ENCODE assay signal across 10 mouse cellular contexts in the genomic region with DNA sequence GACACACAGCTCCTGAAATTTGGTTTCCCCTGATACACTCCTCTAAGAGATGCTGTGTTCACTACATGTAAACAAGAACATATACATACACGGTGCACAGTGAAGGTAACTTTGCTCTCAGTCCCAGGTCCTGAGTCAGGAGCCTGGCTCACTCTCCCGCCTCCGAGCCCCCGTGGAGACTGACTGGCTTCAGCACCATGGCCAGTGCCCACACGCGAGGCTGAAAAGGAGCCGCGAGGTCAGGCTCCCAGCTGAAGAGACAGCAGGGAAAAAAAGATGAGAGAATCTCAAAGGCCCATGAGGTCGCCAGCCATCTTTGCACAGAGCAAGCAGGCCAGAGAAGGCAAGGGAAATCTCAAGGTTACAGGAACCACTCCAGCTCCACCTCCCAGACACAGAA. TPM values are rescaled to one million over a fixed set of nuclear protein-coding genes. Genes with fewer than 3 reads are reported as not detected.
DNase-seq lines count a peak whose midpoint lies in the region; ATAC-seq lines count a peak whose summit lies in the region.
"Had no signal": no experiment of that assay in that cellular context is flagged by ENCODE, and none has a peak within 500 bp of the region (broad histone marks: within the 10 kb centered on the region; RNA-seq: fewer than 3 reads in every experiment).

No protein-coding gene starts in this region.

- H3K36me3 ChIP-seq in liver, embryonic 12.5 days = no peaks in the 10 kb centered on the region
- H3K36me3 ChIP-seq in intestine, embryonic 15.5 days = no peaks in the 10 kb centered on the region

- H3K9me3 ChIP-seq in liver, embryonic 12.5 days (replicated peaks) = no peaks in the 10 kb centered on the region
- no peaks in the 10 kb centered on the region for H3K9me3 ChIP-seq in intestine, embryonic 15.5 days
- H3K9me3 ChIP-seq: megakaryocyte, embryonic 14.5 days had no signal

- no peak overlapping the region for H3K9ac ChIP-seq in liver, embryonic 12.5 days
- no peak overlapping the region for H3K9ac ChIP-seq in intestine, embryonic 15.5 days

- H3K4me1 ChIP-seq in liver, embryonic 12.5 days = no peaks in the 10 kb centered on the region
- H3K4me1 ChIP-seq in intestine, embryonic 15.5 days (replicated peaks) = no peaks in the 10 kb centered on the region
- H3K4me1 ChIP-seq: megakaryocyte, embryonic 14.5 days had no signal

- no peak overlapping the region for H3K4me2 ChIP-seq in liver, embryonic 12.5 days
- no peak overlapping the region for H3K4me2 ChIP-seq in intestine, embryonic 15.5 days (replicated peaks)

- H3K27ac ChIP-seq in liver, embryonic 12.5 days = no peak overlapping the region
- H3K27ac ChIP-seq in intestine, embryonic 15.5 days = no peak overlapping the region

- DNase-seq in liver (peak; percentile 53), ZHBTc4 (ENCODE audit: low read depth, low spot score) (peak; percentile 72)
- peak; percentile 84 for DNase-seq in embryo, embryonic 11 days
- DNase-seq in frontal cortex, postnatal 36 days (ENCODE audit: low spot score in 2 of 2) = no peak

- 3% methylated on average over 9 of the region's 9 CpGs for WGBS in liver, embryonic 12.5 days (ENCODE audit: insufficient replicate concordance)
- 4% methylated on average over 9 of the region's 9 CpGs for WGBS in intestine, embryonic 15.5 days

- no peak for ATAC-seq in liver, embryonic 12.5 days
- ATAC-seq in megakaryocyte-erythroid progenitor cell, adult 5-6 weeks (replicated peaks; ENCODE audit: low FRiP score, low TSS enrichment, poor library complexity, severe bottlenecking) = peak; percentile 76
- no peak for ATAC-seq in intestine, embryonic 15.5 days

- H3K27me3 ChIP-seq in liver, embryonic 12.5 days (replicated peaks) = peaks cover 65% of the 10 kb centered on the region
- no peaks in the 10 kb centered on the region for H3K27me3 ChIP-seq in intestine, embryonic 15.5 days (replicated peaks)

- no peak overlapping the region for H3K4me3 ChIP-seq in liver, embryonic 12.5 days
- H3K4me3 ChIP-seq in intestine, embryonic 15.5 days (replicated peaks) = no peak overlapping the region
- H3K4me3 ChIP-seq: megakaryocyte, embryonic 14.5 days had no signal

RNA-seq across cellular contexts. Expression of a gene that starts 22.7 kb away (rescaled TPM):
- not detected in 2 replicates for polyA plus RNA-seq in liver, embryonic 12.5 days (2016; fragmentation: Nextera tagmentation; extraction: Ambion mirVana)
- not detected in 2 replicates for total RNA-seq in megakaryocyte-erythroid progenitor cell, adult 5-6 weeks (2014; fragmentation: Nextera tagmentation)
- not detected in 2 replicates for total RNA-seq in megakaryocyte-erythroid progenitor cell, adult 5-6 weeks (2017)
- not detected in 2 replicates for polyA plus RNA-seq in intestine, embryonic 15.5 days (2015; fragmentation: Nextera tagmentation; extraction: Ambion mirVana)
- polyA plus RNA-seq: heart, embryonic 14.5 days; stomach, embryonic 16.5 days had no signal

RNA-seq across cellular contexts. Expression of a gene that starts 23.3 kb away (rescaled TPM):
- 0.02 and 0.22 TPM in 2 replicates for polyA plus RNA-seq in liver, embryonic 12.5 days (2016; fragmentation: Nextera tagmentation; extraction: Ambion mirVana)
- total RNA-seq in megakaryocyte-erythroid progenitor cell, adult 5-6 weeks (2014; fragmentation: Nextera tagmentation) = not detected in 2 replicates
- total RNA-seq in megakaryocyte-erythroid progenitor cell, adult 5-6 weeks (2017) = 0.23 TPM in 1 of 2 replicates, not detected in the other
- polyA plus RNA-seq in intestine, embryonic 15.5 days (2015; fragmentation: Nextera tagmentation; extraction: Ambion mirVana) = 0.05 and 0.11 TPM in 2 replicates

Comparison
In these comparisons a context has a peak if more than half of its experiments do, and no peak if none do; other contexts are left out.
1. DNase-seq: peak in liver (single experiment), ZHBTc4 (single experiment) and embryo, embryonic 11 days (single experiment); none in frontal cortex, postnatal 36 days (0 of 2).